Mouse (Mus musculus) limb, embryonic 13.5 days (tissue): Measurements from ENCODE around the gene Nphs1. TPM values are rescaled to one million over a fixed set of nuclear protein-coding genes. Genes with fewer than 3 reads are reported as not detected.

Source experiments
- ATAC-seq: fragments of 200-750 bp; cut with Nextera tagmentation; 2 replicates; pipeline ENCODE4 v1.8.0; 2017; ENCODE audit warnings: low read depth, moderate number of reproducible peaks, moderate TSS enrichment; ENCODE audit not compliant: low FRiP score
- H3K27ac ChIP-seq: fragments of 300-500 bp; sonication (generic); 2 replicates; pipeline ENCODE4 v1.5.1; 2015; ENCODE audit warnings: inconsistent platforms, mild to moderate bottlenecking, moderate library complexity
- H3K27me3 ChIP-seq: fragments of 300-500 bp; sonication (generic); 2 replicates; pipeline ENCODE4 v1.6.1; 2015; ENCODE audit warnings: mild to moderate bottlenecking, inconsistent platforms
- H3K36me3 ChIP-seq: fragments of 300-500 bp; sonication (generic); 2 replicates; pipeline ENCODE4 v1.6.1; 2015; ENCODE audit warnings: inconsistent platforms, mild to moderate bottlenecking, moderate library complexity
- H3K4me1 ChIP-seq: fragments of 300-500 bp; sonication (generic); 2 replicates; pipeline ENCODE4 v1.6.1; 2015; ENCODE audit warnings: inconsistent platforms
- H3K4me2 ChIP-seq: fragments of 300-500 bp; sonication (generic); replicated peaks from 2 replicates; pipeline ENCODE4 v1.6.1; 2015; ENCODE audit warnings: inconsistent platforms, mild to moderate bottlenecking, moderate library complexity
- H3K4me3 ChIP-seq: fragments of 300-500 bp; sonication (generic); 2 replicates; pipeline ENCODE4 v1.5.1; 2015; ENCODE audit warnings: moderate library complexity, mild to moderate bottlenecking, inconsistent platforms
- H3K9ac ChIP-seq: fragments of 300-500 bp; sonication (generic); 2 replicates; pipeline ENCODE4 v1.6.1; 2015; ENCODE audit warnings: mild to moderate bottlenecking, inconsistent platforms
- H3K9me3 ChIP-seq: fragments of 300-500 bp; sonication (generic); 2 replicates; pipeline ENCODE4 v1.6.1; 2016; ENCODE audit warnings: inconsistent platforms
- WGBS: fragments of 180-500 bp; shearing (Covaris S2); methylation state at CpG from one replicate; pipeline ENCODE4 v1.1.7; 2015; 5-methylcytosine and 5-hydroxymethylcytosine counted together
- polyA plus RNA-seq: library from polyadenylated mRNA; unstranded; fragments of >200 nt; fragmentation: Nextera tagmentation; extraction: Ambion mirVana; gene quantifications from 2 replicates; pipeline ENCODE4 v1.2.1, GENCODE M21; 2015

The Nphs1 gene
- polyA plus RNA-seq, 1 experiment from 2014 or later = 0.09 TPM

GRCm38 (mm10) chr7:30422560-30422959 lies 35.6 kb upstream of the Nphs1 start:
- Histone ChIP-seq H3K4me2 (peak overlapping the region; percentile 95), H3K27ac (no peak overlapping the region; the same call in 1 of the 2 replicates), H3K9ac (peak overlapping the region; percentile 72), H3K27me3 (peaks cover 43% of the 10 kb centered on the region), H3K4me3 (peak overlapping the region; percentile 63), H3K36me3 (peaks cover 10% of the 10 kb centered on the region), H3K9me3 (peaks cover 14% of the 10 kb centered on the region), H3K4me1 (peaks cover 19% of the 10 kb centered on the region)
- 10% methylated on average over 9 of the region's 9 CpGs for WGBS
- 0 out of 2 replicates have a peak, but pooled peaks have one; percentile 10 for ATAC-seq

- WGBS = 47% methylated on average over 23 of the region's 23 CpGs
- Histone ChIP-seq H3K36me3 (peaks cover 10% of the 10 kb centered on the region), H3K9me3 (peaks cover 14% of the 10 kb centered on the region), H3K27ac (peak overlapping the region; percentile 48; the same call in 1 of the 2 replicates), H3K4me1 (peaks cover 19% of the 10 kb centered on the region), H3K27me3 (peaks cover 43% of the 10 kb centered on the region), H3K4me3 (peak overlapping the region; percentile 63), H3K9ac (peak overlapping the region; percentile 72), H3K4me2 (peak overlapping the region; percentile 95)
- ATAC-seq = no peak; the same call in 1 of the 2 replicates
These were observed 35.0 kb upstream of the Nphs1 start for GRCm38 (mm10) chr7:30423071-30423641.

- no peak overlapping the region for H3K27ac ChIP-seq
- no peak for ATAC-seq
- H3K9ac ChIP-seq = no peak overlapping the region
- no peaks in the 10 kb centered on the region for H3K9me3 ChIP-seq
- H3K27me3 ChIP-seq = no peaks in the 10 kb centered on the region
- H3K4me3 ChIP-seq = no peak overlapping the region
- no peak overlapping the region for H3K4me2 ChIP-seq
- H3K36me3 ChIP-seq = peaks cover 10% of the 10 kb centered on the region
- H3K4me1 ChIP-seq = no peaks in the 10 kb centered on the region
These were observed 28.8 kb upstream of the Nphs1 start for GRCm38 (mm10) chr7:30429327-30429726.

GRCm38 (mm10) chr7:30430191-30430590 lies 27.9 kb upstream of the Nphs1 start:
- 48% methylated on average over 2 of the region's 2 CpGs for WGBS
- no peak overlapping the region for H3K4me2 ChIP-seq

GRCm38 (mm10) chr7:30431793-30432192 lies 26.3 kb upstream of the Nphs1 start:
- no peak for ATAC-seq
- Histone ChIP-seq H3K4me3 (no peak overlapping the region), H3K9me3 (no peaks in the 10 kb centered on the region), H3K27ac (no peak overlapping the region), H3K27me3 (peaks cover 20% of the 10 kb centered on the region), H3K4me1 (no peaks in the 10 kb centered on the region), H3K36me3 (peaks cover 21% of the 10 kb centered on the region), H3K9ac (no peak overlapping the region), H3K4me2 (no peak overlapping the region)
- 19% methylated on average over 3 of the region's 3 CpGs for WGBS

More at GRCm38 (mm10) chr7:30430191-30430590, 27.9 kb upstream of the Nphs1 start:
- no peak overlapping the region for H3K27ac ChIP-seq
- H3K4me3 ChIP-seq = no peak overlapping the region
- no peak overlapping the region for H3K9ac ChIP-seq
- ATAC-seq = no peak
- H3K27me3 ChIP-seq = peaks cover 4% of the 10 kb centered on the region
- H3K36me3 ChIP-seq = peaks cover 15% of the 10 kb centered on the region
- H3K9me3 ChIP-seq = no peaks in the 10 kb centered on the region
- no peaks in the 10 kb centered on the region for H3K4me1 ChIP-seq

GRCm38 (mm10) chr7:30434238-30434637 lies 23.9 kb upstream of the Nphs1 start:
- Histone ChIP-seq H3K27me3 (peaks cover 39% of the 10 kb centered on the region), H3K9ac (no peak overlapping the region)
- 5% methylated on average over 10 of the region's 10 CpGs for WGBS

GRCm38 (mm10) chr7:30434701-30435100 lies 23.4 kb upstream of the Nphs1 start:
- WGBS = 68% methylated on average over 10 of the region's 10 CpGs
- Histone ChIP-seq H3K27me3 (peaks cover 42% of the 10 kb centered on the region), H3K36me3 (peaks cover 33% of the 10 kb centered on the region), H3K4me2 (no peak overlapping the region), H3K4me1 (no peaks in the 10 kb centered on the region), H3K4me3 (no peak overlapping the region), H3K9me3 (no peaks in the 10 kb centered on the region), H3K9ac (no peak overlapping the region), H3K27ac (no peak overlapping the region)
- ATAC-seq = no peak

More at GRCm38 (mm10) chr7:30434238-30434637, 23.9 kb upstream of the Nphs1 start:
- H3K9me3 ChIP-seq = no peaks in the 10 kb centered on the region
- no peak overlapping the region for H3K4me3 ChIP-seq
- H3K4me2 ChIP-seq = no peak overlapping the region
- peaks cover 32% of the 10 kb centered on the region for H3K36me3 ChIP-seq
- H3K27ac ChIP-seq = no peak overlapping the region
- ATAC-seq = no peak
- H3K4me1 ChIP-seq = no peaks in the 10 kb centered on the region

- Histone ChIP-seq H3K36me3 (peaks cover 33% of the 10 kb centered on the region), H3K9me3 (no peaks in the 10 kb centered on the region), H3K4me3 (no peak overlapping the region), H3K27ac (no peak overlapping the region), H3K9ac (no peak overlapping the region), H3K27me3 (peaks cover 47% of the 10 kb centered on the region), H3K4me1 (no peaks in the 10 kb centered on the region), H3K4me2 (no peak overlapping the region)
- no peak for ATAC-seq
- WGBS = 32% methylated on average over 9 of the region's 9 CpGs
These were observed 23.0 kb upstream of the Nphs1 start for GRCm38 (mm10) chr7:30435156-30435555.

GRCm38 (mm10) chr7:30436879-30437278 lies 21.2 kb upstream of the Nphs1 start:
- ATAC-seq = no peak
- 17% methylated on average over 10 of the region's 10 CpGs for whole genome bisulfite sequencing
- Histone ChIP-seq H3K4me3 (no peak overlapping the region), H3K4me2 (no peak overlapping the region), H3K36me3 (peaks cover 38% of the 10 kb centered on the region), H3K9me3 (no peaks in the 10 kb centered on the region), H3K9ac (no peak overlapping the region), H3K27me3 (peaks cover 54% of the 10 kb centered on the region), H3K27ac (no peak overlapping the region), H3K4me1 (no peaks in the 10 kb centered on the region)

GRCm38 (mm10) chr7:30439734-30440133 lies 18.4 kb upstream of the Nphs1 start:
- Histone ChIP-seq H3K4me3 (no peak overlapping the region), H3K4me1 (peaks cover 10% of the 10 kb centered on the region), H3K36me3 (peaks cover 50% of the 10 kb centered on the region), H3K27ac (no peak overlapping the region), H3K9me3 (no peaks in the 10 kb centered on the region), H3K27me3 (peaks cover 80% of the 10 kb centered on the region), H3K4me2 (no peak overlapping the region), H3K9ac (no peak overlapping the region)
- WGBS = 77% methylated on average over 13 of the region's 13 CpGs
- no peak for ATAC-seq

GRCm38 (mm10) chr7:30440697-30441096 lies 17.4 kb upstream of the Nphs1 start:
- no peak overlapping the region for H3K9ac ChIP-seq
- peaks cover 16% of the 10 kb centered on the region for H3K4me1 ChIP-seq
- no peaks in the 10 kb centered on the region for H3K9me3 ChIP-seq
- no peak overlapping the region for H3K27ac ChIP-seq
- H3K27me3 ChIP-seq = peaks cover 79% of the 10 kb centered on the region
- no peak overlapping the region for H3K4me3 ChIP-seq
- WGBS = 49% methylated on average over 2 of the region's 5 CpGs
- ATAC-seq = no peak
- H3K36me3 ChIP-seq = peaks cover 40% of the 10 kb centered on the region
- H3K4me2 ChIP-seq = no peak overlapping the region

- H3K36me3 ChIP-seq = peaks cover 25% of the 10 kb centered on the region
- H3K4me1 ChIP-seq = peaks cover 19% of the 10 kb centered on the region
- no peak overlapping the region for H3K27ac ChIP-seq
- WGBS = 25% methylated on average over 9 of the region's 9 CpGs
- H3K4me2 ChIP-seq = peak overlapping the region; percentile 81
- H3K27me3 ChIP-seq = peaks cover 72% of the 10 kb centered on the region
- H3K9me3 ChIP-seq = no peaks in the 10 kb centered on the region
- ATAC-seq = no peak
- H3K4me3 ChIP-seq = peak overlapping the region; percentile 72
- no peak overlapping the region for H3K9ac ChIP-seq
These were observed 14.4 kb upstream of the Nphs1 start for GRCm38 (mm10) chr7:30443696-30444095.
